Mouse (Mus musculus) stomach, postnatal 0 days (tissue): ENCODE data around the gene Acer2. TPM values are rescaled to one million over a fixed set of nuclear protein-coding genes. Genes with fewer than 3 reads are reported as not detected.

Source experiments
- ATAC-seq: fragments of 200-750 bp; cut with Nextera tagmentation; 2 replicates; pipeline ENCODE4 v1.8.0; 2017; ENCODE audit not compliant: low FRiP score, low TSS enrichment
- DNase-seq: peaks from one replicate; pipeline ENCODE4 v3.0.0-alpha.2; 2016; ENCODE audit warnings: low spot score
- H3K27ac ChIP-seq: fragments of 300-500 bp; sonication (generic); replicated peaks from 2 replicates; pipeline ENCODE4 v1.5.1; 2014; ENCODE audit warnings: mild to moderate bottlenecking, control low read depth
- H3K27me3 ChIP-seq: fragments of 300-500 bp; sonication (generic); 2 replicates; pipeline ENCODE4 v1.6.1; 2014; ENCODE audit warnings: low read length; ENCODE audit not compliant: control insufficient read depth, insufficient read depth
- H3K36me3 ChIP-seq: fragments of 300-500 bp; sonication (generic); 2 replicates; pipeline ENCODE4 v1.6.1; 2014; ENCODE audit warnings: low read length, mixed read lengths; ENCODE audit not compliant: control insufficient read depth, insufficient read depth
- H3K4me1 ChIP-seq: fragments of 300-500 bp; sonication (generic); replicated peaks from 2 replicates; pipeline ENCODE4 v1.6.1; 2014; ENCODE audit warnings: antibody characterized with exemption; ENCODE audit not compliant: control insufficient read depth, insufficient read depth
- H3K4me2 ChIP-seq: fragments of 300-500 bp; sonication (generic); replicated peaks from 2 replicates; pipeline ENCODE4 v1.6.1; 2014; ENCODE audit warnings: low read depth, mild to moderate bottlenecking, control low read depth, moderate library complexity
- H3K4me3 ChIP-seq: fragments of 300-500 bp; sonication (generic); 2 replicates; pipeline ENCODE4 v1.5.1; 2014; ENCODE audit warnings: low read depth, low read length, control low read depth
- H3K9ac ChIP-seq: fragments of 300-500 bp; sonication (generic); 2 replicates; pipeline ENCODE4 v1.6.1; 2014; ENCODE audit warnings: mild to moderate bottlenecking, low read length, control low read depth, mixed read lengths
- H3K9me3 ChIP-seq: fragments of 300-500 bp; sonication (generic); 2 replicates; pipeline ENCODE4 v1.6.1; 2016; ENCODE audit warnings: low read length; ENCODE audit not compliant: control insufficient read depth
- CTCF ChIP-seq: IDR thresholded peaks from 2 replicates; pipeline ENCODE4 v1.5.1; 2016; ENCODE audit warnings: antibody characterized with exemption, low read depth, mild to moderate bottlenecking, moderate library complexity
- EP300 ChIP-seq: optimal IDR thresholded peaks from 2 replicates; pipeline ENCODE3; 2016; ENCODE audit warnings: antibody characterized with exemption
- WGBS: fragments of 180-500 bp; shearing (Covaris S2); extraction: QIAGEN DNeasy Blood & Tissue Kit; methylation state at CpG from one replicate; pipeline ENCODE4 v1.1.7; 2014; 5-methylcytosine and 5-hydroxymethylcytosine counted together
- polyA plus RNA-seq: library from polyadenylated mRNA; unstranded; fragments of >200 nt; fragmentation: Nextera tagmentation; extraction: Ambion mirVana; gene quantifications from 2 replicates; pipeline ENCODE4 v1.2.1, GENCODE M21; 2015

Acer2 gene
- polyA plus RNA-seq, 1 experiment from 2014 or later = 15.9 TPM

- H3K27ac ChIP-seq = no peak overlapping the region
- 58% methylated on average over 1 of the region's 1 CpGs for WGBS
- no peaks in the 10 kb centered on the region for H3K27me3 ChIP-seq
- no peaks in the 10 kb centered on the region for H3K9me3 ChIP-seq
- H3K4me3 ChIP-seq = no peak overlapping the region
- no peaks in the 10 kb centered on the region for H3K4me1 ChIP-seq
- DNase-seq (no peak), ATAC-seq (no peak)
- TF ChIP-seq CTCF (peak; percentile 45), EP300 (no peak)
- H3K9ac ChIP-seq = no peak overlapping the region
- H3K4me2 ChIP-seq = no peak overlapping the region
- H3K36me3 ChIP-seq = no peaks in the 10 kb centered on the region
Measured at GRCm38 (mm10) chr4:86916062-86916461, 41.9 kb downstream of the Acer2 start.

- Histone ChIP-seq H3K36me3 (no peaks in the 10 kb centered on the region), H3K4me1 (no peaks in the 10 kb centered on the region), H3K4me3 (no peak overlapping the region), H3K9me3 (no peaks in the 10 kb centered on the region), H3K27ac (no peak overlapping the region), H3K4me2 (no peak overlapping the region), H3K9ac (no peak overlapping the region), H3K27me3 (no peaks in the 10 kb centered on the region)
- ATAC-seq = no peak
- TF ChIP-seq CTCF (no peak), EP300 (no peak)
- DNase-seq = no peak
- WGBS = 79% methylated on average over 3 of the region's 3 CpGs
Measured at GRCm38 (mm10) chr4:86923476-86924055, 49.4 kb downstream of the Acer2 start.

- Histone ChIP-seq H3K9ac (no peak overlapping the region), H3K27ac (no peak overlapping the region), H3K4me2 (no peak overlapping the region), H3K4me3 (no peak overlapping the region), H3K4me1 (no peaks in the 10 kb centered on the region), H3K9me3 (no peaks in the 10 kb centered on the region), H3K27me3 (no peaks in the 10 kb centered on the region), H3K36me3 (no peaks in the 10 kb centered on the region)
- no peak for TF ChIP-seq EP300
- TF ChIP-seq CTCF = peak; percentile 92
- WGBS = 10% methylated on average over 9 of the region's 9 CpGs
- DNase-seq (peak; percentile 81), ATAC-seq (no peak)
Measured at GRCm38 (mm10) chr4:86924804-86925458, 50.7 kb downstream of the Acer2 start.

GRCm38 (mm10) chr4:86926997-86927396 lies 52.8 kb downstream of the Acer2 start:
- Histone ChIP-seq H3K27me3 (no peaks in the 10 kb centered on the region), H3K36me3 (no peaks in the 10 kb centered on the region), H3K9me3 (no peaks in the 10 kb centered on the region), H3K27ac (no peak overlapping the region), H3K9ac (no peak overlapping the region), H3K4me2 (no peak overlapping the region), H3K4me3 (no peak overlapping the region), H3K4me1 (no peaks in the 10 kb centered on the region)
- 82% methylated on average over 3 of the region's 3 CpGs for WGBS
- TF ChIP-seq EP300 (no peak), CTCF (no peak)
- ATAC-seq = no peak
- no peak for DNase-seq

GRCm38 (mm10) chr4:86930101-86930635 lies 56.0 kb downstream of the Acer2 start:
- Histone ChIP-seq H3K36me3 (no peaks in the 10 kb centered on the region), H3K4me1 (no peaks in the 10 kb centered on the region), H3K4me2 (peak overlapping the region; percentile 62), H3K27ac (no peak overlapping the region), H3K9me3 (no peaks in the 10 kb centered on the region), H3K4me3 (peak overlapping the region; percentile 49; the same call in 1 of the 2 replicates), H3K9ac (no peak overlapping the region), H3K27me3 (no peaks in the 10 kb centered on the region)
- DNase-seq (no peak), ATAC-seq (no peak; the same call in none of the 2 replicates)
- TF ChIP-seq CTCF (no peak), EP300 (no peak)
- 84% methylated on average over 7 of the region's 7 CpGs for WGBS
